Mouse (Mus musculus): ENCODE measurements around the gene Fam243. TPM values are rescaled to one million over a fixed set of nuclear protein-coding genes. Genes with fewer than 3 reads are reported as not detected.

Fam243 gene
- polyA plus RNA-seq, 1 experiment from 2014 or later = not detected

DNA sequence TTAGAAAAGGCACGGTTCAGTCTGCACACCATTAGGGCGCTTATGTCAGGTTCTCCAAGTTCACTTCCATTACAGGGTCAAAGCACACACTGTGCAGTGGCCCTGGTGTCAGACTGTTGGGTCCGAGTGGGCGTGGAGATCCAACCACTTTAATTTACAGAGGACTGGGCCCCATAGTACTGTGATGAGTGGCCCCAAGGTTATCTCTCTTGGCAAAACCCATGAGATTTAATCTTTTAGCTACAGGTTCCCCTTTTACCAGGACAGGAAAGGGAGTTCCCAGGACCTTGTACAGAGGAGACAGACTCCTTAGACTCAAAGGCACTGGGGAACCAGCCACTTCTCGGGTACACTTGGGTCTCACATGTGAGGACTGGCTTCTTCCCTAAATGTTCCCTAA, 34.1 kb upstream of the Fam243 start:
- H3K9ac ChIP-seq (ENCODE audit: low read length) = no peak overlapping the region
- peak; percentile 47; the same call in 1 of the 2 replicates for ATAC-seq (ENCODE audit: insufficient read depth, low FRiP score)

GRCm38 (mm10) chr16:92353897-92354296, 32.7 kb upstream of the Fam243 start:
- ATAC-seq (ENCODE audit: insufficient read depth, low FRiP score) = no peak
- 51% methylated on average over 2 of the region's 2 CpGs for WGBS
- Histone ChIP-seq H3K27ac (ENCODE audit: low read length) (no peak overlapping the region), H3K36me3 (ENCODE audit: control insufficient read depth, insufficient read depth, low read length) (no peaks in the 10 kb centered on the region), H3K9me3 (replicated peaks; ENCODE audit: control insufficient read depth, low read length) (no peaks in the 10 kb centered on the region), H3K4me3 (replicated peaks; ENCODE audit: low read length) (no peak overlapping the region), H3K9ac (ENCODE audit: low read length) (no peak overlapping the region), H3K27me3 (ENCODE audit: control insufficient read depth, insufficient read depth, low read length) (no peaks in the 10 kb centered on the region), H3K4me2 (ENCODE audit: low read depth, low read length) (no peak overlapping the region), H3K4me1 (ENCODE audit: control insufficient read depth, insufficient read depth, low read length) (no peaks in the 10 kb centered on the region)

More for the DNA sequence above, 34.1 kb upstream of the Fam243 start:
- H3K27me3 ChIP-seq (ENCODE audit: control insufficient read depth, insufficient read depth, low read length) = no peaks in the 10 kb centered on the region
- H3K9me3 ChIP-seq (replicated peaks; ENCODE audit: control insufficient read depth, low read length) = no peaks in the 10 kb centered on the region
- no peak overlapping the region for H3K4me2 ChIP-seq (ENCODE audit: low read depth, low read length)
- no peaks in the 10 kb centered on the region for H3K4me1 ChIP-seq (ENCODE audit: control insufficient read depth, insufficient read depth, low read length)
- no peaks in the 10 kb centered on the region for H3K36me3 ChIP-seq (ENCODE audit: control insufficient read depth, insufficient read depth, low read length)
- no peak overlapping the region for H3K27ac ChIP-seq (ENCODE audit: low read length)
- H3K4me3 ChIP-seq (replicated peaks; ENCODE audit: low read length) = no peak overlapping the region
- WGBS = 71% methylated on average over 5 of the region's 5 CpGs

GRCm38 (mm10) chr16:92353295-92353694, 32.1 kb upstream of the Fam243 start:
- Histone ChIP-seq H3K27me3 (ENCODE audit: control insufficient read depth, insufficient read depth, low read length) (no peaks in the 10 kb centered on the region), H3K4me2 (ENCODE audit: low read depth, low read length) (no peak overlapping the region), H3K9me3 (replicated peaks; ENCODE audit: control insufficient read depth, low read length) (no peaks in the 10 kb centered on the region), H3K27ac (ENCODE audit: low read length) (no peak overlapping the region), H3K9ac (ENCODE audit: low read length) (no peak overlapping the region), H3K36me3 (ENCODE audit: control insufficient read depth, insufficient read depth, low read length) (no peaks in the 10 kb centered on the region), H3K4me3 (replicated peaks; ENCODE audit: low read length) (no peak overlapping the region), H3K4me1 (ENCODE audit: control insufficient read depth, insufficient read depth, low read length) (no peaks in the 10 kb centered on the region)
- 88% methylated on average over 12 of the region's 12 CpGs for WGBS
- no peak for ATAC-seq (ENCODE audit: insufficient read depth, low FRiP score)

DNA sequence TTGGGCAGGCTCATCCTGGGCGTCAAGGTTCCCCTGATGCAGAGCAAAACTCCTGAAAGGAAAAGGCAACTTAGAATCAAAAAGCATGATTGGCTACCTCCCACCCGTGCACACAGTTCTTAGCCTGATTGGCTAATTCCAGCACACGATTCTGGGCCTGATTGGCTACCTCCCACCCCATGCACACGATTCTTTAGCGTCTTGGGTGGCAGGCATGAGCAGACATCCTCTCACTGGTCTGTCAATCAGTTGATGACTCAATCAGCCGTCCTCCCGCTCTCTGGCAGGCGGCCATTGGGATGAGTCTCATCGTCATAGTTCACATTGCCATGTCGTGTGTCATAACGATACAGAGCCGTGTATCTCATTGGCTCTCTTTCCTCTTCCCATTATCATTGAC, 27.7 kb upstream of the Fam243 start:
- no peaks in the 10 kb centered on the region for H3K9me3 ChIP-seq (replicated peaks; ENCODE audit: control insufficient read depth, low read length)
- H3K4me1 ChIP-seq (ENCODE audit: control insufficient read depth, insufficient read depth, low read length) = no peaks in the 10 kb centered on the region
- no peak overlapping the region for H3K9ac ChIP-seq (ENCODE audit: low read length)
- WGBS = 75% methylated on average over 12 of the region's 12 CpGs
- no peak overlapping the region for H3K4me2 ChIP-seq (ENCODE audit: low read depth, low read length)
- H3K27ac ChIP-seq (ENCODE audit: low read length) = no peak overlapping the region
- H3K36me3 ChIP-seq (ENCODE audit: control insufficient read depth, insufficient read depth, low read length) = no peaks in the 10 kb centered on the region
- H3K4me3 ChIP-seq (replicated peaks; ENCODE audit: low read length) = no peak overlapping the region
- ATAC-seq (ENCODE audit: insufficient read depth, low FRiP score) = no peak
- no peaks in the 10 kb centered on the region for H3K27me3 ChIP-seq (ENCODE audit: control insufficient read depth, insufficient read depth, low read length)

DNA sequence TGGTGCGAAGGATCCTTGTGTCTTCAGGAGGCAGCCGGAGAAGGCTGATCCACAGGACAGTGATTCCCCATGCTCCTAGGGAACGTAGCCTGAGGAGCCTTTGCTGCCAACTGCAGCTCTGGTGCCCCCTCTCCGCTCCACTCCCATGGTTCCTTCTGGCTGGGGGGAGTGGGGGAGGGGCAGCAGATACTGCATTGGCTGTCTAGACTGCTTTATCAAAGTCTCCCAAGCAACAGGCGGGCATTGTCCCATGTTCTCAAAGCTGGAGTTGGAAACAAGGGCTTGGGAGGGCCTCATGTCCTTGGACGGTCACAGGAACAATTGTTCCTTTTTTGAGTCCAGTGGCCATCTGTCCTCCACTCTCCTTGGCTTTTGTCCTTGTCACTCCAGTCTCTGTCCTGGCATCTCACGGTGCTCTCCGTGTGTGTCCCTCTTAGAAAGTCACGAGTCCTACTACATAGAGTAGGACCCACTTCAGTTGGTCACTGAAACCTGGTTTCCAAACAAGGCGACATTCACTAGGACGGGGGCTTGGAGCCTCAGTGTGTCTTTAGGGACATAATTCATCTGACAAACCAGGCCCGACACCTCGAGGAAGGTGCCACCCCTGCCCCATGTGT, 25.2 kb upstream of the Fam243 start:
- no peaks in the 10 kb centered on the region for H3K4me1 ChIP-seq (ENCODE audit: control insufficient read depth, insufficient read depth, low read length)
- no peak overlapping the region for H3K27ac ChIP-seq (ENCODE audit: low read length)
- no peak overlapping the region for H3K4me3 ChIP-seq (replicated peaks; ENCODE audit: low read length)
- peak; percentile 47; the same call in 1 of the 2 replicates for ATAC-seq (ENCODE audit: insufficient read depth, low FRiP score)
- no peak overlapping the region for H3K4me2 ChIP-seq (ENCODE audit: low read depth, low read length)
- WGBS = 74% methylated on average over 13 of the region's 13 CpGs
- no peaks in the 10 kb centered on the region for H3K27me3 ChIP-seq (ENCODE audit: control insufficient read depth, insufficient read depth, low read length)
- no peaks in the 10 kb centered on the region for H3K36me3 ChIP-seq (ENCODE audit: control insufficient read depth, insufficient read depth, low read length)
- H3K9ac ChIP-seq (ENCODE audit: low read length) = no peak overlapping the region
- no peaks in the 10 kb centered on the region for H3K9me3 ChIP-seq (replicated peaks; ENCODE audit: control insufficient read depth, low read length)

GRCm38 (mm10) chr16:92345177-92345576, 23.9 kb upstream of the Fam243 start:
- Histone ChIP-seq H3K27ac (ENCODE audit: low read length) (no peak overlapping the region), H3K36me3 (ENCODE audit: control insufficient read depth, insufficient read depth, low read length) (no peaks in the 10 kb centered on the region), H3K9me3 (replicated peaks; ENCODE audit: control insufficient read depth, low read length) (no peaks in the 10 kb centered on the region), H3K27me3 (ENCODE audit: control insufficient read depth, insufficient read depth, low read length) (no peaks in the 10 kb centered on the region), H3K4me3 (replicated peaks; ENCODE audit: low read length) (no peak overlapping the region), H3K9ac (ENCODE audit: low read length) (no peak overlapping the region), H3K4me1 (ENCODE audit: control insufficient read depth, insufficient read depth, low read length) (no peaks in the 10 kb centered on the region), H3K4me2 (ENCODE audit: low read depth, low read length) (no peak overlapping the region)
- ATAC-seq (ENCODE audit: insufficient read depth, low FRiP score) = no peak
- 42% methylated on average over 11 of the region's 11 CpGs for WGBS

- no peak overlapping the region for H3K27ac ChIP-seq (ENCODE audit: low read length)
- H3K9me3 ChIP-seq (replicated peaks; ENCODE audit: control insufficient read depth, low read length) = no peaks in the 10 kb centered on the region
- H3K36me3 ChIP-seq (ENCODE audit: control insufficient read depth, insufficient read depth, low read length) = no peaks in the 10 kb centered on the region
- no peaks in the 10 kb centered on the region for H3K27me3 ChIP-seq (ENCODE audit: control insufficient read depth, insufficient read depth, low read length)
- no peaks in the 10 kb centered on the region for H3K4me1 ChIP-seq (ENCODE audit: control insufficient read depth, insufficient read depth, low read length)
- H3K4me2 ChIP-seq (ENCODE audit: low read depth, low read length) = peak overlapping the region; percentile 44
- H3K4me3 ChIP-seq (replicated peaks; ENCODE audit: low read length) = peak overlapping the region; percentile 36
- peak; percentile 70 for ATAC-seq (ENCODE audit: insufficient read depth, low FRiP score)
- WGBS = 22% methylated on average over 27 of the region's 27 CpGs
- no peak overlapping the region for H3K9ac ChIP-seq (ENCODE audit: low read length)
Observed at GRCm38 (mm10) chr16:92340612-92341511, 19.6 kb upstream of the Fam243 start.

GRCm38 (mm10) chr16:92336280-92336679, 15.0 kb upstream of the Fam243 start:
- Histone ChIP-seq H3K27me3 (ENCODE audit: control insufficient read depth, insufficient read depth, low read length) (no peaks in the 10 kb centered on the region), H3K4me1 (ENCODE audit: control insufficient read depth, insufficient read depth, low read length) (no peaks in the 10 kb centered on the region), H3K4me2 (ENCODE audit: low read depth, low read length) (peak overlapping the region; percentile 37), H3K4me3 (replicated peaks; ENCODE audit: low read length) (no peak overlapping the region), H3K27ac (ENCODE audit: low read length) (no peak overlapping the region), H3K36me3 (ENCODE audit: control insufficient read depth, insufficient read depth, low read length) (no peaks in the 10 kb centered on the region), H3K9me3 (replicated peaks; ENCODE audit: control insufficient read depth, low read length) (no peaks in the 10 kb centered on the region), H3K9ac (ENCODE audit: low read length) (peak overlapping the region; percentile 39; the same call in 1 of the 2 replicates)
- WGBS = 5% methylated on average over 9 of the region's 9 CpGs
- peak; percentile 63; the same call in 1 of the 2 replicates for ATAC-seq (ENCODE audit: insufficient read depth, low FRiP score)

- Histone ChIP-seq H3K36me3 (ENCODE audit: control insufficient read depth, insufficient read depth, low read length) (no peaks in the 10 kb centered on the region), H3K4me1 (ENCODE audit: control insufficient read depth, insufficient read depth, low read length) (no peaks in the 10 kb centered on the region), H3K9me3 (replicated peaks; ENCODE audit: control insufficient read depth, low read length) (no peaks in the 10 kb centered on the region), H3K4me3 (replicated peaks; ENCODE audit: low read length) (no peak overlapping the region), H3K4me2 (ENCODE audit: low read depth, low read length) (no peak overlapping the region), H3K9ac (ENCODE audit: low read length) (no peak overlapping the region), H3K27me3 (ENCODE audit: control insufficient read depth, insufficient read depth, low read length) (no peaks in the 10 kb centered on the region), H3K27ac (ENCODE audit: low read length) (no peak overlapping the region)
- no peak for ATAC-seq (ENCODE audit: insufficient read depth, low FRiP score)
- WGBS = 59% methylated on average over 9 of the region's 9 CpGs
Observed at GRCm38 (mm10) chr16:92334600-92334999, 13.4 kb upstream of the Fam243 start.
